Mouse (Mus musculus) urinary bladder, postnatal 36 days (tissue): Measurements from ENCODE around the gene Qrfp.
A peak's percentile ranks its signal among the peaks of the same experiment; 100 is the strongest.

ENCODE experiments used
- DNase-seq, 2 experiments: peaks; one replicate each; pipeline ENCODE4 v3.0.0; 2022; ENCODE audit warnings: low spot score in 2 of 2, mixed read lengths in 1 of 2

Qrfp gene

DNA sequence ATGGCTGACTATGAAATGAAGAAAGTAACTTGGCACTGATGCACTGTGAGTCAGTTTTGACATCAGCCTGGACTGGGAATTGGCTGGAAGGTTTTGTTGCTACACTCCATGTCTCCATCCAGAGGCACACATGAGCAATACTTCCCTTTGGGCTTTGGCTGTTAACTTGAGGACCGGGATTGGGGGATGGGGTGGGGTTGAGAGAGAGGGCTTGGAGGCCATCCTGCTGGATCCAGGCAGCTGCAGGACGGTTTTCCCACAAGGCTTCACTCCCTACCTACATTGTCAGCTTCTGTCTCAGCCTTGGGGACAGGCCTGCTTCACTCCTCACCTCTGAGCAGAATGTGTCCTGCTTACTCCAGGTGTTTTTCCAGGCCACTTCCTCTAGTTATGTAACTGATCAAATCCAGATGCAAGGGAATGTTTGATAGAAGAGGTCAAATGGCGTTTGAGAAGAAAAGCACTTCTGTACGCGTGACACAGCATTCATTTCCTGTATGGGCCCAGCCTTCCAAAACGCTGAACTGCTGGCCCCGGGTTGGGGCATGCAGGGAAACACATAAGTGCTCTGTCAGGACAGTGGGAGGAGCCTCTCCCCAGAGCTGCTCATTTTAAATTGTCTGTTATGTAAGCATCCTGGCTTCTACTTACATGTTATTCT lies 39.5 kb downstream of the Qrfp start:
- DNase-seq, result peak; percentile 52 to 75

DNA sequence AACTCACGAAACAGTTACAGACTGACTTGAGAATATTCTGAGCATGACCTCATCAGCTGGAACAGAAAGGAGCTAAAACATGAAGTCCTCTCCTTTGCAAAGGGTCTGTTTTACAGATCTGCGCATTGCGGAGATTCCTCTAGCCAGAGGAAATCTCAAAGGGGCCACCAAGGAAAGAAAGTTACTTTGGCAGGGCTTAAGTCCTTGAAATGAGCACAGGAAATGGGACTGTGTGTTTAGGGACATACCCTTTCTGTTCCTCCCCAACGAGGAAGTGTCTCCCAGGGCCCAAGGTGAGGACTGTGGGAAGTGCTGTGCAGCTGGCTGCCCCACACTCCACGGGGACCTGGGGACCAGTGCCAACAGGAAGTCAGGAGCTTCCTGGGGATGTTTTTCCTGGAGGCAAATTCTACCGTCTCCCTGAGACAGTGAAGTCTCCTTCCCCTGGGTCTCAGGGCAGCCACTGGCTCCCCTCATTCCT lies 40.7 kb downstream of the Qrfp start:
- peak; percentile 35 to 60 for DNase-seq

DNA sequence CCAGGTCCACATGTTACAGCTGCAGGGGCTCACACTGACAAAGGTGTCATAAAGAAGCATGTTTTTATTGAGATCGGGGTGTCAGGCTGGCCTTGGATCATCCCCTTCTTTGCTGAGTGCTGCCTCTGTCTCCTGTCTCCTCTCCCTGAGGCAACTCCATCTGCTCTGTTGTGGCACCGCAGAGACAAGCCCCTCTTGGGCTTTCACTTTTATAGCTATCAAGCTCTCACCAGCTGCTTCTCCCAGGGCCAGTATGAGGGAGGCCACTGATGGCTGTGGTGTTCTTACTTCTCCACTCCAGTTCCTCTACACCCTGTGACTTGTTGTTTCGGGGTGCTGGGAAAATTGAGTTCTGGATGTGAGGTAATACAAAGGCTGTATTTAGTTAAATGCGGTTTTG lies 41.3 kb downstream of the Qrfp start:
- DNase-seq, result no peak

DNA sequence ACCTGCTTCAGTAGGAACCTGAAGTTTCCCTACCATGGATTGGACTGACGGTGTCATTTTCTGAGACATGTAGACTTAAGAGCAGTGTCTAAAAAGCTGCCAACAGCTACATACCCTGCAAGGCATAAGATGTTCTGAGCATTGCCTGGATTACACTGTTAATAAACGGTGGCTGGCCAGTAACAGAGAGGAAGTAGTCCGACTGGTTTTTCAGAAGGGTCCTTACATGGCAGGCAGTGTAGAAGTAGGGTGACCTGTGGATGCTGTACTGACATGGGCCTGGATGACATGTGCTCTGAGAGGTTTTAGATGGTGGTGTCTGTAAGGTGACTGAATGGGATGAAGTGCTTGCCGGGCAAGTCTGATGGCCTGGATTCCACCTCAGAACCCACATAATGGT lies 42.6 kb downstream of the Qrfp start:
- DNase-seq, result no peak

DNA sequence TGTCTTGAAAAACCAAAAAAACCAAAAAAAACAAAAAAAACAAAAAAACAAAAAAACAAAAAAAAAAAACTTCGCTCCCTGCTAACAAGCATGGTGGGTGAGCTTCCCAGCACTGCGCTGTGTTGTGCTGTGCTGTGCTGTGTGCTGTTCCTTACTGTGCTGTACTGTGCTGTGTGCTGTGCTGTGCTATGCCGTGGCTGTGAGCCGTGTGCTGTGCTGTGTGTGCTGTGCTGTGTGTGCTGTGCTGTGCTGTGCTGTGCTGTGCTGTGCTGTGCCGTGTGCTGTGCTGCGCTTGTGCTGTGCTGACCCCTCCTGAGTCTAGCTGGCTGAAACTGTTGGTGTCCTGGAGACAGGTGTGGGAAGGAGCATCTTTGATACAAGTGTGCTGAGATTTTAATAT lies 43.3 kb downstream of the Qrfp start:
- DNase-seq, result no peak

DNA sequence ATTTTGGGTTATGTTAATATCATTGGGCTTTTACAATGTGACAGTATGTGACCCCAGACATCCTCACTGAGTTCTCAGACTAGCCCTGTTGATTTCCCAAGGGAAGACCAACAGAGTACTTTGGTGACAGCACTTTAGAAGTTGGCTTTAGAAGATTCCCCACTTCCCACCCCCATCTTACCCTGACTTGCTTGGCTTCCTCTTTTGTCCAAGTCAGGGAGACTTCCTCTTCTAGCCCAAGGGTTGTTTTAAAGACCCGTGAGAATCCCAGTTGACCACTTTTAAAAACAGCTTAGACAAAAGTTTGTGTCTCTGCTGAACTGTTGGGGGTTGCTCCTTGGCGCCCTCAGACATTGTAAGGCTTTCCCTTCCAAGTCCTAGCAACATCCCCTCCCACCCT lies 47.1 kb downstream of the Qrfp start:
- no peak for DNase-seq

DNA sequence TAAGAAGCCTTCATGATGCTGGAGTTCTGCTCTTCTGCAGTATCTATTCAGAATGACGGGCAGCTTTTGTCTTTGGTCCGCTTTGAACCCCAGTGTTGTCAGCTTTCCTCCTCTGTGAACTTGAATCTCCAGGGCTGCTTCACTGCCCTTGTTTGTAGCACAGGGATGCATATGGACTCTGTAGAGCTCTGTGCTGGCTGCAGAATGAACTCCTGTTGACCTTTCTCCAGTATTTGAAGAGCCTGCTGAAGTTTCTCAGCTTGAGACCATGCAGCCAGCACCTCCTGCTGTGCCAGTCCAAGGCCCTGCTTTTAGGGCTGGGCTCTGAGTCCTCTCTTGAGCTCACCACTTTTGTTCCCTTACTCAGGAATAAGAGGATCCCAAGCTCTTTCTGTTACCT lies 47.5 kb downstream of the Qrfp start:
- DNase-seq, result no peak

DNA sequence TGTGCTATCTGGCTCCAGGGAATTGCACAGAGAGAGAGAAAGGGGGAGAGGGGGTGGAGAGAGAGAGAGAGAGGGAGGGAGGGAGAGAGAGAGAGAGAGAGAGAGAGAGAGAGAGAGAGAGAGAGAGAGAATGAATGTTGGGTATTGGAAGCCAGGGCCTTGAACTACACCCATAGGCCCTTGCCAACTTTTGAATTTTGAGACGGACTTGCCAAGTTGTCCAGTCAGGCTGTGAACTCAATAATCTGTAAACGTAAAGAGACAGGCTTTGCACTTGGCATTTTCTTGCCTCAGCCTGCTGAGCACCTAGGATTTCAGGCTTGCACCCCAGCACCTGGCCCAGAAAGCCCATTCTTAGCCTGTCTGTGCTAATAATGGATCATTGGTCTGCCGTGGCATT lies 48.2 kb downstream of the Qrfp start:
- DNase-seq, result no peak

DNA sequence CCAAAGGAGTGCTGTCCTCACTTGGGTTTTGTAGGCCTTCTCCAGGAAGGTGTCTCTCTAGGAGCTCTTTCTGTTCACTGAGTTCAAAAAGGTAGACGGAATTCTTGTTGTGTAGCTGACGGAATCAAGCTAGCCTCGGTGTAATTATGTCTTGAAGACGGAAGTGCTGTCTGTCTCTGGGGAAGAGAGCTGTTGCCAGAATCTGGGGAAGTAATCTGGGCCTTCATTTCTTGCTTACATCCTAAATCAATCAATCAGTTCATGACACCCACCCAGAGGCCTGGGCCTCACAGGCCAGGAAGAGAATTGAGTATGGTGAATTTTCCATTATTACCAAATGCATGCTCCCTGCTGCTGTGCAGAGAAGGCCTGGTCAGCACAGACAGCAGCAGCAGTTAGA lies 48.8 kb downstream of the Qrfp start:
- no peak for DNase-seq

DNA sequence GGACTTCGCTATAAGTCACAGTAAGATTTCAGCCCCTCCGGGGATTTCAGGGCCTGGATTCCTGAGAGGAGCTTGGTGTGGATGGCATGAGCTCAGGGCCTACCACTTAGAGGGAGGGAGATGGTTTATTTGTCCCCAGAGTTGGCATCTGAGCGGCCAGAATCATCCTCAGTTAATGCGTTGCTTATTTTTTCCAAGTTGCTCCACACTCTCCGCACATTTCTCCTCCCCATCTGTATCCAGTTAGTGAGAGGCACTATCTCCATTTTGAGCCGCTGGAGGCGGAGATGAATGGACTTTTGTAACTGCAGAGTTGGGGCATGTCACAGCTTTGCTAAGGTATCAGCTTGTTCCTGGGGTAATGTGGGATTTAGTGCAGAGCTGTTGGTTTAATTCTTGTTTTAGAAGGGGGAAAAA lies 49.3 kb downstream of the Qrfp start:
- DNase-seq, result no peak

DNA sequence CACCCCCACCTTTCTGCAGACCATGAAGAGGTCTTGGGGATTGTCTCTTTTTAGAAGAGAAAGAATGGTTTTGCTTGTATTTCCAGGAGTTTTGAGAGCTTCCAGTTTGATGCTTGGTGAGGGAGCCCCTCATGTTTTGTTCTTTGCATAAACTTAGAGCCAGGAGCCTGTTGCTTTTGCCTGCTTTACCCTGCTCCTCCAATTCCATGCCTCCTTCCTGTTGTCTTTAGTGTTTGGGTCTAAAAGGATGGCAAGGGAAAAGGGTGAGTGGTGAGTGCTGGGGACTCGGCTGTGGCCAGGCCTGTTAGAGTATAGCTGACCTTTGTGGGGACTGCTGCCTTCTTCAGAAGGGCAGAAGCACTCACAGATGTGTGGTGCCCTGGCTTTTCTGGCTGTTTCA lies 49.9 kb downstream of the Qrfp start:
- DNase-seq, result no peak

DNA sequence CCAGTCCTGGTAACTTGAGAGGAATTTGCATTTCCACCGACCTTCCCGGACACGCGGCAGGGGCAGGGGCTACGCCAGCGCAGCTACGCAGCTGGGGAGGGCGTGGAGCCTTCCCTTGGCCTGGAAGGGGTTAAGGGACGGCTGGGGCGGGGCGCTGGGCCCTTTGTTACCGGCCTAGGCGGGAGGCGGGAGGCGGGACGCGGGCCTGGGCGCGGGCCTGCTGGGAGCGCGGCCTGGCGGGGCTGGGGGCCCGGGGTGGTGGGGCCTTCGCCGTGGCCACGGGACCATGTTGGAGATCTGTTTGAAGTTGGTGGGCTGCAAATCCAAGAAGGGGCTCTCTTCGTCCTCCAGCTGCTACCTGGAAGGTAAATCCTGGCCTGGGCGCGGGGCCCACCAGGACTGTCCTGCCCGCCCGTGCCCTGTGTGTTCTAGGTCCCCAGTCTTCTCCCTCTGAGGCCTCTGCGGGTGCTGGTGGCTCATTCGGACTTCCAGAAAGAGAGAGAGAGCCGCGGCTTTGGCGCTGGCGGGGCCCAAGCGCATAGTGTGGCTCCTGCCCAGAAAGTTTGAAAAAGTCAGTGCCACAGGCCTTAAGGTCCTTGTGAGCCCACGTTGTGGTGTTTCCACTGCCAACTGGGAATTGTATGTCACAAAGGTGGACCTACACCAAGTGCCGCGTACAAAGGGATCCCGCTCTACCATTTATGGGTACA lies 50.5 kb downstream of the Qrfp start:
- DNase-seq, result peak; percentile 78 to 86

DNA sequence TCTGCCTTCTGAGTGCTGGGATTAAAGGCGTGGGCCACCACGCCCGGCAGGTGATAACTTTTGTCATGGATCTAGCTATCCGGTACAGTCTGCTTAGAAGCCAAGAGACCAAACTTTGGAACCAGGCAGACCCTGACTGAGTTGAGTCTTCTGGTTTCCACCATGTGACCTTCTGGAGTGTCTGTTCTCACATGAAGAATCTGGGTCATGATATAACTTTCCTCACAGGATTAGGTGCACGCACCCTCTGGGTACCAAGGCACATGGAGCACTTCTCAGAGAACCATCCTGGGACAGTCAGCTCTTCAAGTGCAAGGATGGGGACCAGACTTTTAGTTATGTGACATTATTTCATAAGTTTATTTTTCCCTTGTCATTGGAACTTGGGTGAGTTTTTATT lies 51.4 kb downstream of the Qrfp start:
- no peak for DNase-seq

DNA sequence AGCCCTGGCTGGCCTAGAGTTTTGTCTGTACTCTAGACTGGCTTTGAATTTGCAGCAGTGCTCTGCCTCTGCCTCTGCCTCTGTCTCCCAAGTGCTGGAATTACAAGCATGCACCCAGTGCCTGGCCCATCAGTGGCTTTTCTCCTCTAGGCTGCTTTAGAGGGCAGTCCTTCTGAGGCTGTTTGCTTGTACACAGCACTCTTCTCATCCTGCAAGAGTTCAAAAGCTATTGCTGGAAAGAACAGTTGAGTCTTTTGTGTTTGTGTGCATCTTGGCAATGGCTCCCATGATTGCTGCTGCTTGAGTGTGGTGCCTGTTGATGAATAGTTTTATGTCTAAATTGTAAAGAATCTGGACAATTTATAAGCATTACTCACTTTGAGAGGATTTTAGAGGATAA lies 52.9 kb downstream of the Qrfp start:
- no peak for DNase-seq
